Mouse (Mus musculus): ENCODE data around the gene Mtmr14. TPM values are rescaled to one million over a fixed set of nuclear protein-coding genes. Genes with fewer than 3 reads are reported as not detected.
A peak's percentile ranks its signal among the peaks of the same experiment; 100 is the strongest.

Gene Mtmr14
- 10 to 100 TPM; 19.6 to 24.8 (median 23.1) TPM for total RNA-seq (2022)

GRCm38 (mm10) chr6:113237542-113238270, at the start of gene Mtmr14:
Gene Mtmr14 (plus strand): TSS chr6:113237843.
- DNase-seq = peak; percentile 98

GRCm38 (mm10) chr6:113193765-113194460, 43.7 kb upstream of the Mtmr14 start:
- DNase-seq = no peak

DNA sequence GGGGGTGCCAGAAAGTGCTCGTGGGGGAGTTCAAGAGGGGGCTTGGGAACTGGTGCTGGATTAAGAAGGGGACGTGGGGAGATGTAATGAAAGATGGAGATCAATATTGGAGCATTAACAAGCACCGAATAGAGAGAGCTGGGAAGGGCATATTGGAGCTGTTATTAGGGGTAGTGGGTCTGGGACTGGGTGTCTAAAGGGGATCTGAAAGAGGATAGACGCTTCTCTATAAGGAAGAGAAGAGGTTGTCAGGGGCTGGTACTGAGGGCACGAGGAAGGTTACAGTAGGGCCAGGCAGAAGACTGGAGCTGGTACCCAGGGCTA, 43.2 kb upstream of the Mtmr14 start:
- no peak for DNase-seq

GRCm38 (mm10) chr6:113194841-113195595, 42.6 kb upstream of the Mtmr14 start, which contains the start of gene Lhfpl4:
Gene Lhfpl4 (minus strand): TSS chr6:113195384.
- no peak for DNase-seq

- DNase-seq = no peak
Observed at GRCm38 (mm10) chr6:113195596-113195992, 42.0 kb upstream of the Mtmr14 start.

GRCm38 (mm10) chr6:113216280-113216679, 21.4 kb upstream of the Mtmr14 start:
- no peak for DNase-seq

DNA sequence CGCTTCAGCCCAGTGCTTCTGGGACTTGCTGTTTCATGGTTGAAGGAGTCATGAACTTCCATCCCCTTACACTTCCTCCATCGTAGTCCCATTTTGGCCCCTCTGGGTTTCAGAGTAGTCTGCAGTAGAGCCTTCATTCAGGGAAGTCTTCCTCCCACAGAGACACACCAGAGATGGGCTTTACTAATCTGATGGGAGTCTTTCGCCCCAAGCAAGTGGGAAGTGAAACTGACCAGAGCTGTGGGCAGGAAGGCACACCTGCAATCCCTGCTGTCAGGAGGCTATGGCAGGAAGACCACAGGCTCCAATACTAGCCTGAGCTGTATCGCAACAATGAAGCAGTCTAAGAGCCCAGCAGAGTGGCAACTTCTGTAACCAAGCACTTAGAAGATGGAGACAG, 11.8 kb upstream of the Mtmr14 start:
- no peak for DNase-seq

GRCm38 (mm10) chr6:113226705-113227104, 10.9 kb upstream of the Mtmr14 start:
- DNase-seq = no peak

DNA sequence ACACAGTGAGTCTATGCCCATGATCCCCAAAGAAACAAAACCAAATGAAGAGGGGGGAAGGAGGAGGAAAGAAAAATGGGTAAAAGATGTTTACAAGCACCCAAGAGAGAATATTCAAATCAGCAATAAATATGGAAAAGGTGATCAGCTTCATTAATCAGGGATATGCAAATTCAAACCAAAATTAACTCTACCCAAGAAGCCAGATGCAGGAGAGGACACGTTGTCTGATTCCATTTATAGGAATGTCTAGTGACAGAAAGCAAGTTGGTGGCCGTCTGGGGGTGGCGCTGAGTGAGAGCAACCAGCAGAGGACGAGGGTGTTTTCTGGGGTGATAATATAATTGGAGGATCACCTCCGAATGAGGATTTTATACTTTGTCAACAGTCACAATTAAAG, 2.5 kb upstream of the Mtmr14 start:
- no peak for DNase-seq

GRCm38 (mm10) chr6:113238442-113238841, 799 bp downstream of the Mtmr14 start:
- DNase-seq = no peak

DNA sequence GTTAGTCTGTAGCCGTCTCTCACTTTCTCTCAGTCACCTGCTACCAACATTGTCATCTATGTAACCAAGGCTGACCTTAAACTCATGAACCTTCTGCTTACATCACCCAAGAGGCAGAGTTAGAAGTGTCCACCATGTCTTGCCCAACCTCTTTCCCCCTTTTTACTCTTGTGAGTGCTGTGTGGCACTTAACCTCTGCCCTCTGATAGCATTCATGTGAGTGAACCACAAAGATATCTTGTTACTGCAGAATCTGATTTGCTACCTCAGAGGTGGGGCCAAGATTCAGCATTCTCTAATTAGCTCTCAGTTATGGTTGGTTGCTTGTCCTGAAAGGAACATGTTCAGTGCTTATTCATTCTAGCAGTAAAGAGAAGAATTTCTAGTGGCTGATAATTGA, 5.1 kb downstream of the Mtmr14 start:
- no peak for DNase-seq

- DNase-seq = no peak
Observed at GRCm38 (mm10) chr6:113245585-113245984, 7.9 kb downstream of the Mtmr14 start.

GRCm38 (mm10) chr6:113250786-113251185, 13.1 kb downstream of the Mtmr14 start:
- no peak for DNase-seq

GRCm38 (mm10) chr6:113251921-113252320, 14.3 kb downstream of the Mtmr14 start:
- no peak for DNase-seq

DNA sequence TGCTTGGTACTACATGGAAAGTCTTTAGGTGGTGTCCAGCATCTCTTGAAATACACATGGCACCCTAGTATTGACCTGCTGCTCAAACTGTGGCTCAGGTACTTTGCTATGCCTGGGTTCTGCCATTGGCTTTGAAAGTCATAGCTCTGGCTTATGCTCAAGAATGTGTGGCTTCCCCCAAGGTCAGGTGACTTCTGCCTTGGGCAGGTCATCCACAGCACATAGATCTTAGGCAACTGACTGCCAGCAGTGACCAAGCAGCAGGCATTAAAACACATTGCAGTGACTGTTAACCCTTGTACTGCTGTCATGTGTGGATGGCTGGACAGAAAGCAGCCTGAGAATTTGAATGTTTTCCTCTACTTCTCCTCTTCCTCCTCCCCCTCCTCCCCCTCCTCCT, 17.3 kb downstream of the Mtmr14 start:
- peak; percentile 67 for DNase-seq

GRCm38 (mm10) chr6:113261174-113261858, 23.7 kb downstream of the Mtmr14 start:
- no peak for DNase-seq

DNA sequence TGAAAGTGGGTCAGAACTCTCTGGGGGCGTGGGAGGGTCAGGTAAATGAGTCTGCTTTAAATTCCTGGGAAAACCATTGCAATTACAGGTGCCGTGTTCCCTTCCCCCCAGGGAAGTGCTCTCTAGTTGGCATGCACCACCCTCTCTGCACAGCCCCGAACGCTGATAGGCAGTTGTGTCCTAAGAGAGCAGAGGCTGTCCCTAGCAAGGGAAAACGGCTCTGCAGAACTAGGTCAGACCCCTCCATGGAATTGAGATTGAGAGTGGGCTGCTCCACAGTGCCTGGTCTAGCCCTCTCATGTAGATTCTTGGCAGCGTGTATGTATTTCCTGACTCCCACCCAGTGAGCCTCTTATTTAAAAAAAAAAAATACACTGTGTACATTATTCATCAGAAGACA, 25.9 kb downstream of the Mtmr14 start:
- no peak for DNase-seq

- no peak for DNase-seq
Observed at GRCm38 (mm10) chr6:113264429-113264828, 26.8 kb downstream of the Mtmr14 start.

- DNase-seq = no peak
Observed at GRCm38 (mm10) chr6:113266996-113267655, 29.5 kb downstream of the Mtmr14 start.

DNA sequence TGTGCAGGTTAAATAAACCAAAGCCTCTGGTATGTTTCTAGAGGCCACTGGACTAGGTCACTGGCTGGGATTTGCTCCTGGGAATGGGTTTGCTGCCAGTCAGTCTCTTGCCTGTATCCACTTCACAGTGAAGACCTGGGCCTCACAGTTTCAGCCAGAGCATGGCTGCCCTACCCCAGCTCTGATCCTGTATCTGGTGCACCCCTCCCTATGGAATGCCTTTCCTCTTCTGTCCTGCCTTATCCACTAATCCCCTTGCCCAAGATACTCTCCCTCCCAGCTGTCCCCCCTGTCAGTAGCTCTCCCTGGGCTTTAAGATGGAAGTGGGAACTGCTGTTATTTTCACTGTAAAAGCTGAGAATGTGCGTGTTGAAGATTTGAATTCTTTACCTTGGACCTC, 30.3 kb downstream of the Mtmr14 start:
- no peak for DNase-seq

DNA sequence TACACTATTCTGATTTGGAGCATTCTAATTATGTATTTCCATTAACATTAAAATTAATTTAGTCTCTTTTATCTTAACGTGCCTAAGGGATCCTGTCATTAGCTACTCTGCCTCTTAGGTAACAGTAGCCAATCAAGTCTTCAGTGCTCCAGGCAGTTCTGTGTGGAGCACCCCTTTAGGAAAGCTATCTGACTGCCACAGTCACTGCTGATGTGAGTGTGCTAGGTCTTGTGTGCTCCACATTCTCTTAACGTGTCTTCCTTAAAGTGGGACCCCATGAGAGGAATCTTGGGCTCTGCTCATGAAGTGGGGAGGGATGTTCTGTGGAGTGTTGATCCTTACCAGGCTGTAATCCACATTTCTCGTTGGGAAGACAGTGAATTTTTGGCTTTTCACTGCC, 34.7 kb downstream of the Mtmr14 start:
- no peak for DNase-seq

- no peak for DNase-seq
Observed at GRCm38 (mm10) chr6:113276846-113277245, 39.2 kb downstream of the Mtmr14 start.

All from adrenal gland, adult 8-10 months (tissue).